Mouse (Mus musculus) liver, postnatal 0 days (tissue): ENCODE data around the gene Igf2bp1. TPM values are rescaled to one million over a fixed set of nuclear protein-coding genes. Genes with fewer than 3 reads are reported as not detected.

Experiments
- ATAC-seq: fragments of 200-750 bp; cut with Nextera tagmentation; 2 replicates; pipeline ENCODE4 v1.8.0; 2017; ENCODE audit warnings: mild to moderate bottlenecking, moderate library complexity
- DNase-seq: peaks from one replicate; pipeline ENCODE4 v3.0.0-alpha.2; 2016
- H3K27ac ChIP-seq: fragments of 300-500 bp; sonication (generic); 2 replicates; pipeline ENCODE4 v1.5.1; 2014; ENCODE audit warnings: antibody characterized with exemption, moderate library complexity, mild to moderate bottlenecking, low read depth
- H3K27me3 ChIP-seq: fragments of 300-500 bp; sonication (generic); 2 replicates; pipeline ENCODE4 v1.6.1; 2014; ENCODE audit warnings: low read length, control low read depth, mixed read lengths; ENCODE audit not compliant: insufficient read depth
- H3K36me3 ChIP-seq: fragments of 300-500 bp; sonication (generic); replicated peaks from 2 replicates; pipeline ENCODE4 v1.6.1; 2014; ENCODE audit warnings: mild to moderate bottlenecking, control low read depth, low read length, moderate library complexity, mixed read lengths; ENCODE audit not compliant: insufficient read depth
- H3K4me1 ChIP-seq: fragments of 300-500 bp; sonication (generic); 2 replicates; pipeline ENCODE4 v1.6.1; 2014; ENCODE audit warnings: antibody characterized with exemption, mild to moderate bottlenecking, control low read depth; ENCODE audit not compliant: insufficient read depth
- H3K4me2 ChIP-seq: fragments of 300-500 bp; sonication (generic); 2 replicates; pipeline ENCODE4 v1.6.1; 2014; ENCODE audit warnings: low read depth, mild to moderate bottlenecking, low read length, moderate library complexity, mixed read lengths
- H3K4me3 ChIP-seq: fragments of 300-500 bp; sonication (generic); 2 replicates; pipeline ENCODE4 v1.5.1; 2014; ENCODE audit warnings: low read depth, low read length
- H3K9ac ChIP-seq: fragments of 300-500 bp; sonication (generic); replicated peaks from 2 replicates; pipeline ENCODE4 v1.6.1; 2014; ENCODE audit warnings: mild to moderate bottlenecking, moderate library complexity
- H3K9me3 ChIP-seq: fragments of 300-500 bp; sonication (generic); 2 replicates; pipeline ENCODE4 v1.6.1; 2016; ENCODE audit warnings: mild to moderate bottlenecking, control low read depth, low read length, mixed read lengths
- CTCF ChIP-seq: sonication (generic); IDR thresholded peaks from 2 replicates; pipeline ENCODE4 v1.5.1; 2016; ENCODE audit warnings: antibody characterized with exemption, low read depth
- EP300 ChIP-seq: IDR thresholded peaks from 2 replicates; pipeline ENCODE4 v1.6.1; 2016; ENCODE audit warnings: antibody characterized with exemption, low read depth, mild to moderate bottlenecking
- WGBS: fragments of 180-500 bp; shearing (Covaris S2); extraction: QIAGEN DNeasy Blood & Tissue Kit; methylation state at CpG from one replicate; pipeline ENCODE4 v1.1.7; 2014; ENCODE audit not compliant: insufficient replicate concordance; 5-methylcytosine and 5-hydroxymethylcytosine counted together
- polyA plus RNA-seq: library from polyadenylated mRNA; unstranded; fragments of >200 nt; fragmentation: Nextera tagmentation; extraction: Ambion mirVana; gene quantifications from 2 replicates; pipeline ENCODE4 v1.2.1, GENCODE M21; 2015

Gene Igf2bp1
- polyA plus RNA-seq, 1 experiment from 2014 or later = 2.8 TPM

- ATAC-seq = no peak
- no peak for DNase-seq
- Histone ChIP-seq H3K27me3 (peaks cover 40% of the 10 kb centered on the region), H3K36me3 (no peaks in the 10 kb centered on the region), H3K27ac (no peak overlapping the region), H3K9me3 (no peaks in the 10 kb centered on the region), H3K4me3 (no peak overlapping the region), H3K9ac (no peak overlapping the region), H3K4me1 (peaks cover 5% of the 10 kb centered on the region), H3K4me2 (no peak overlapping the region)
- 13% methylated on average over 5 of the region's 8 CpGs for WGBS
- TF ChIP-seq EP300 (no peak), CTCF (no peak)
Observed at GRCm38 (mm10) chr11:96011982-96012381, 6.2 kb upstream of the Igf2bp1 start.

- Histone ChIP-seq H3K27ac (no peak overlapping the region), H3K9ac (no peak overlapping the region), H3K4me3 (no peak overlapping the region), H3K9me3 (no peaks in the 10 kb centered on the region), H3K4me1 (peaks cover 12% of the 10 kb centered on the region), H3K36me3 (no peaks in the 10 kb centered on the region), H3K27me3 (peaks cover 72% of the 10 kb centered on the region), H3K4me2 (no peak overlapping the region)
- TF ChIP-seq EP300 (no peak), CTCF (no peak)
- DNase-seq (no peak), ATAC-seq (no peak)
- 0% methylated on average over 1 of the region's 1 CpGs for WGBS
Observed at GRCm38 (mm10) chr11:96008827-96009226, 3.1 kb upstream of the Igf2bp1 start.

- WGBS = under 1% methylated on average over 33 of the region's 33 CpGs
- Histone ChIP-seq H3K36me3 (no peaks in the 10 kb centered on the region), H3K4me2 (peak overlapping the region; percentile 80), H3K27me3 (peaks cover 69% of the 10 kb centered on the region), H3K9ac (no peak overlapping the region), H3K9me3 (no peaks in the 10 kb centered on the region), H3K4me3 (peak overlapping the region; percentile 57), H3K27ac (no peak overlapping the region), H3K4me1 (peaks cover 12% of the 10 kb centered on the region)
- TF ChIP-seq EP300 (no peak), CTCF (no peak)
- ATAC-seq (no peak), DNase-seq (no peak)
Observed at GRCm38 (mm10) chr11:96007516-96008235, 1.9 kb upstream of the Igf2bp1 start.

GRCm38 (mm10) chr11:96006852-96007515 lies 1.2 kb upstream of the Igf2bp1 start:
- H3K9me3 ChIP-seq = no peaks in the 10 kb centered on the region
- no peaks in the 10 kb centered on the region for H3K36me3 ChIP-seq
- whole genome bisulfite sequencing = under 1% methylated on average over 56 of the region's 67 CpGs
- H3K4me2 ChIP-seq = peak overlapping the region; percentile 80
- peaks cover 12% of the 10 kb centered on the region for H3K4me1 ChIP-seq
- ATAC-seq = peak; percentile 20; the same call in 1 of the 2 replicates
- peak; percentile 36 for DNase-seq
- H3K27me3 ChIP-seq = peaks cover 64% of the 10 kb centered on the region
- H3K9ac ChIP-seq = no peak overlapping the region
- H3K4me3 ChIP-seq = peak overlapping the region; percentile 57
- TF ChIP-seq CTCF (no peak), EP300 (no peak)
- H3K27ac ChIP-seq = no peak overlapping the region

- Histone ChIP-seq H3K9me3 (no peaks in the 10 kb centered on the region), H3K4me3 (peak overlapping the region; percentile 57), H3K9ac (0 out of 2 replicates have a peak overlapping the region, but pooled peaks have one; percentile 1), H3K27ac (no peak overlapping the region), H3K4me1 (peaks cover 12% of the 10 kb centered on the region), H3K4me2 (peak overlapping the region; percentile 80), H3K27me3 (peaks cover 64% of the 10 kb centered on the region), H3K36me3 (no peaks in the 10 kb centered on the region)
- WGBS = under 1% methylated on average over 33 of the region's 33 CpGs
- ATAC-seq (no peak), DNase-seq (no peak)
- no peak for TF ChIP-seq EP300
- no peak for TF ChIP-seq CTCF
Observed at GRCm38 (mm10) chr11:96006367-96006851, 669 bp upstream of the Igf2bp1 start.

- under 1% methylated on average over 45 of the region's 57 CpGs for WGBS
- H3K36me3 ChIP-seq = no peaks in the 10 kb centered on the region
- peak overlapping the region; percentile 68 for H3K9ac ChIP-seq
- H3K4me3 ChIP-seq = peak overlapping the region; percentile 57
- H3K27me3 ChIP-seq = peaks cover 54% of the 10 kb centered on the region
- H3K4me1 ChIP-seq = peaks cover 12% of the 10 kb centered on the region
- peak overlapping the region; percentile 16; the same call in 1 of the 2 replicates for H3K27ac ChIP-seq
- peak overlapping the region; percentile 80 for H3K4me2 ChIP-seq
- TF ChIP-seq EP300 (no peak), CTCF (no peak)
- DNase-seq = peak; percentile 48
- no peaks in the 10 kb centered on the region for H3K9me3 ChIP-seq
- peak; percentile 44 for ATAC-seq
Observed at GRCm38 (mm10) chr11:96004793-96005402, 842 bp downstream of the Igf2bp1 start.
